Mouse (Mus musculus) intestine, postnatal 0 days (tissue): ENCODE results near the gene Hcrtr1. TPM values are rescaled to one million over a fixed set of nuclear protein-coding genes. Genes with fewer than 3 reads are reported as not detected.

Experiments
- ATAC-seq: fragments of 200-750 bp; cut with Nextera tagmentation; 2 replicates; pipeline ENCODE4 v1.8.0; 2017; ENCODE audit warnings: mild to moderate bottlenecking, moderate TSS enrichment, moderate library complexity
- H3K27ac ChIP-seq: fragments of 300-500 bp; sonication (generic); 2 replicates; pipeline ENCODE4 v1.5.1; 2014; ENCODE audit warnings: mild to moderate bottlenecking, low read depth, low read length, moderate library complexity
- H3K27me3 ChIP-seq: fragments of 300-500 bp; sonication (generic); replicated peaks from 2 replicates; pipeline ENCODE4 v1.6.1; 2014; ENCODE audit warnings: low read length, mixed read lengths; ENCODE audit not compliant: control insufficient read depth, insufficient read depth
- H3K36me3 ChIP-seq: fragments of 300-500 bp; sonication (generic); 2 replicates; pipeline ENCODE4 v1.6.1; 2014; ENCODE audit warnings: mild to moderate bottlenecking, moderate library complexity; ENCODE audit not compliant: control insufficient read depth, insufficient read depth
- H3K4me1 ChIP-seq: fragments of 300-500 bp; sonication (generic); replicated peaks from 2 replicates; pipeline ENCODE4 v1.6.1; 2014; ENCODE audit warnings: antibody characterized with exemption, low read length, mixed read lengths; ENCODE audit not compliant: control insufficient read depth, insufficient read depth
- H3K4me2 ChIP-seq: fragments of 300-500 bp; sonication (generic); replicated peaks from 2 replicates; pipeline ENCODE4 v1.6.1; 2014; ENCODE audit warnings: low read depth, mild to moderate bottlenecking, moderate library complexity
- H3K4me3 ChIP-seq: fragments of 300-500 bp; sonication (generic); 2 replicates; pipeline ENCODE4 v1.5.1; 2014; ENCODE audit warnings: low read depth, low read length
- H3K9ac ChIP-seq: fragments of 300-500 bp; sonication (generic); 2 replicates; pipeline ENCODE4 v1.6.1; 2014; ENCODE audit warnings: mild to moderate bottlenecking, low read depth, low read length
- H3K9me3 ChIP-seq: fragments of 300-500 bp; sonication (generic); 2 replicates; pipeline ENCODE4 v1.6.1; 2016; ENCODE audit warnings: mixed run types; ENCODE audit not compliant: control insufficient read depth
- CTCF ChIP-seq: sonication (generic); IDR thresholded peaks from 2 replicates; pipeline ENCODE4 v1.5.1; 2016; ENCODE audit warnings: low read depth, mild to moderate bottlenecking, control low read depth, antibody characterized with exemption, moderate library complexity
- WGBS: fragments of 180-500 bp; shearing (Covaris S2); extraction: QIAGEN DNeasy Blood & Tissue Kit; methylation state at CpG from one replicate; pipeline ENCODE4 v1.1.7; 2014; 5-methylcytosine and 5-hydroxymethylcytosine counted together
- polyA plus RNA-seq: library from polyadenylated mRNA; unstranded; fragments of >200 nt; fragmentation: Nextera tagmentation; extraction: Ambion mirVana; gene quantifications from 2 replicates; pipeline ENCODE4 v1.2.1, GENCODE M21; 2015

Hcrtr1 gene
- polyA plus RNA-seq, 1 experiment from 2014 or later, result 0.91 TPM

DNA sequence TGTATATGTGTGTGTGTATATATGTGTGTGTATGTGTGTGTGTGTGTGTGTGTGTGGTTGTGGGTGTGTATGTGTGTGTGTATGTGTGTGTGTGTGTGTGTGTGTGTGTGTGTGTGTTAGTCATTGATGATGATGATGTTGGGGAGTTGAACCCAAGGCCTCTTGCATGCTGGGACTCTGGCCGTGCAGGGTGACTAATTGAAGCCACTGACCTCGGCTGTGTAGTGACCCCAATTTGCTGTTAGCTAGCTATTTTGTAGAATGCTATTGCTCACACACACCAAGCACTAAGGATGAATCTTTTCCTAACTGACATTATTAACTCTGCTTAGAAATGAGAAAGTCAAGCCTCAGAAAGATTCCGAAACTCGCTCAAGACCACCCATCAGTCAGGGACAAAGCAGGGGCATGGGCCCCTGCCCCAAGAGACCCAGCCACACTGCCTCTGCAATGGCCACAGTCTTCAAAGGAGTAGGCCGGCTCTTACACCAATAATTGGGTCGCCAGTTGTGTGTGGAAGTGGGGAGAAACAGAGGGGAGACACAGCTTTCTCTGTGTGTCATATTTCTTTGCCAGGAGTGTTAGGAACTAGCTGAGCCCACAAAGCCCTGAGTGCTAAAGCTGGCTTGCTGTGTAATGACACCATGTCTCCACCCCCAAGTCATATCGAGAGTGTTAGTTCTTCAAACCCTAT is 41.9 kb upstream of the Hcrtr1 start:
- Histone ChIP-seq H3K4me2 (no peak overlapping the region), H3K4me3 (no peak overlapping the region), H3K27ac (no peak overlapping the region), H3K36me3 (no peaks in the 10 kb centered on the region), H3K9me3 (no peaks in the 10 kb centered on the region), H3K4me1 (no peaks in the 10 kb centered on the region; the same call in 1 of the 2 replicates), H3K9ac (no peak overlapping the region), H3K27me3 (no peaks in the 10 kb centered on the region)
- 81% methylated on average over 7 of the region's 7 CpGs for WGBS
- TF ChIP-seq CTCF, result no peak
- no peak for ATAC-seq

DNA sequence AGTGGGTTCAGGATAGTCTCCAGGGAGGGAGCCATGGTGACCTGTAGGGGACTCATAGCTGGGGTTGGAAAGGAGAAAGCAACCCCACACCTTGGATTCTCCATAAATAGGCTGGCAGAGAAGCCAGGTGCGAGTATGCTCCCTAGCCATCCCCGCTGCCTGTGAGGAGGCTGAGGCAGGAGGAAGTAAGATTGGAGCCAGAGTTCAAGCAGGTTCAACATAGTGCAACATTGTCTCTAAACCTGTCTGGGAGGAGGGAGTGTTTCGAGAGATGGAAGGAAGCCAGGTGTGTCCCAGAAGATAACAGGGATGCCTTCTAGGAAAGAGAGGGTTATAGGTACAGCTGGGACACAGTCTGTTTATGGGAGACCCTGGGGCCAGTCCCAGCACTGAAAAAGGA is 40.7 kb upstream of the Hcrtr1 start:
- H3K36me3 ChIP-seq, result no peaks in the 10 kb centered on the region
- WGBS, result 53% methylated on average over 3 of the region's 3 CpGs
- no peak for TF ChIP-seq CTCF
- H3K9me3 ChIP-seq, result no peaks in the 10 kb centered on the region
- ATAC-seq, result peak; percentile 9; the same call in 1 of the 2 replicates
- H3K27me3 ChIP-seq, result no peaks in the 10 kb centered on the region
- peaks cover 7% of the 10 kb centered on the region for H3K4me1 ChIP-seq
- no peak overlapping the region for H3K4me3 ChIP-seq
- no peak overlapping the region for H3K9ac ChIP-seq
- H3K27ac ChIP-seq, result no peak overlapping the region
- no peak overlapping the region for H3K4me2 ChIP-seq

DNA sequence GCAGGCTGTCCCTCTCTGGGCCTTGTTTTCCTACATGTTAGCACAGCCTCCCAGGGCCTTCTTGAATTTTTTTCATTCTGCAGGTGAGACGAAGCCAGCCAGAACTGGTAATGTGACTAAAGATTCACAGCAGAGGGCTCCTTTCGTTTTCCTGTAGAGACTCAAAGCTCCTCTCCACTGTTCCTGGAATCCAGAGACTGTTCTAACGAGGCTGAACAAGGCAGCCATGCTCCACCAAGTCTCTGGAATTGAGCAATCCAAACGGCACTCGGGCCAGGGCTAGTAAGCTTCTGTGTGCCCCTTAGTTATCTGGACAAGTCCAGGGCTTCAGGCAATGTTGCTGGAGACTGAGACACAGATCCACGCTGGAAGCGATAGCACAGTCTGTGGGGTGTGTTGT is 38.4 kb upstream of the Hcrtr1 start:
- H3K36me3 ChIP-seq, result no peaks in the 10 kb centered on the region
- no peak overlapping the region for H3K9ac ChIP-seq
- no peak overlapping the region for H3K4me2 ChIP-seq
- H3K4me1 ChIP-seq, result peaks cover 7% of the 10 kb centered on the region
- H3K4me3 ChIP-seq, result no peak overlapping the region
- 54% methylated on average over 7 of the region's 7 CpGs for WGBS
- no peaks in the 10 kb centered on the region for H3K27me3 ChIP-seq
- TF ChIP-seq CTCF, result no peak
- H3K27ac ChIP-seq, result no peak overlapping the region
- no peak for ATAC-seq
- no peaks in the 10 kb centered on the region for H3K9me3 ChIP-seq

DNA sequence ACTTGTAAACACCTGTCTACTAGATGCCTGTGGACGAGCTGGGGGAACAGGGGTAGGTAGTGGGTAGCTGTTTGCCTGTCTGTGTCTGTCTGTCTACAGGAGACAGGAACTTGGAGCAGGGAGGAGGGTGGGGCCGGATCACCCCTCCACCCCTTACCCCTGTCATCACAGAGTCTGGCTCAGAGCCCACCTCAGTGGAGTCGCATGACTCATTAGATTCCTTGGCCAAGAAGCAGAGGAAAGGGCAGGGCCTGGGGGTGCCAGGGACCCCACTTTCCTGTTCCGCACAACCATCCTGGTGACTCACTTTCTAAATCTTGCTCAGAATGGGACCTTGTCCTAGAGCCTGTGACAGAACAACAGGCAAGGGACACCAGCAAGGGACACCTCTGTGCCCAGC is 37.9 kb upstream of the Hcrtr1 start:
- no peak for ATAC-seq
- no peak for TF ChIP-seq CTCF

DNA sequence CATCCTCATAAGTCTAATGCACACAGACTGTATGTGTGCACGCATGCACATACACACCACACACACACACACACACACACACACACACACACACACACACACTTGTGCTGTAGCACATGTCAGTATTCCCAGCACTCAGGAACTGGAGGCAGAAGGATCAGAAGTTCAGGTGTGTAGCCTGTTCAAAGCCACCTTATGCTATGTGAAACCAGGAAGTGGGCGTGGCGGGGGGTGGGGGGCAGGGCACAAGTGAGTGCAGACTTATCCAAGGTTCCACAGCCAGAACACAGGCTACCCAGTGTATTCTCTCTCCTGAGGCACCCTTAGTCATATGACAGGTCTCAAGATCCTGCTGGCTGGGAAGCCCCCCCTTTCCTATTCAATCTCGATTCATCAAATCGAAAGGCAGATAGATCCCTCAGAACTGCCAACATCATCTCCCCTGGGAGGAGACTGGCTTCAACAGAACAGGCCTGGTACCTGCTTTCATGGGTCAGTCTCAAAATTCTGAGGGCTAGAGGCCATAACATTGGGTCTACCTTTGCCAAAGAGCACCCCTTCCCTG is 37.1 kb upstream of the Hcrtr1 start:
- WGBS, result 62% methylated on average over 5 of the region's 5 CpGs
- Histone ChIP-seq H3K9me3 (no peaks in the 10 kb centered on the region), H3K4me3 (no peak overlapping the region), H3K27ac (no peak overlapping the region), H3K9ac (no peak overlapping the region), H3K27me3 (no peaks in the 10 kb centered on the region), H3K4me2 (no peak overlapping the region), H3K4me1 (peaks cover 9% of the 10 kb centered on the region), H3K36me3 (peaks cover 7% of the 10 kb centered on the region; the same call in 1 of the 2 replicates)
- ATAC-seq, result no peak
- TF ChIP-seq CTCF, result no peak

More for the DNA sequence above, 37.9 kb upstream of the Hcrtr1 start:
- no peak overlapping the region for H3K9ac ChIP-seq
- H3K36me3 ChIP-seq, result no peaks in the 10 kb centered on the region
- H3K4me2 ChIP-seq, result no peak overlapping the region
- no peak overlapping the region for H3K4me3 ChIP-seq
- H3K27me3 ChIP-seq, result no peaks in the 10 kb centered on the region
- H3K4me1 ChIP-seq, result peaks cover 9% of the 10 kb centered on the region
- H3K27ac ChIP-seq, result no peak overlapping the region
- 54% methylated on average over 4 of the region's 4 CpGs for WGBS
- H3K9me3 ChIP-seq, result no peaks in the 10 kb centered on the region

DNA sequence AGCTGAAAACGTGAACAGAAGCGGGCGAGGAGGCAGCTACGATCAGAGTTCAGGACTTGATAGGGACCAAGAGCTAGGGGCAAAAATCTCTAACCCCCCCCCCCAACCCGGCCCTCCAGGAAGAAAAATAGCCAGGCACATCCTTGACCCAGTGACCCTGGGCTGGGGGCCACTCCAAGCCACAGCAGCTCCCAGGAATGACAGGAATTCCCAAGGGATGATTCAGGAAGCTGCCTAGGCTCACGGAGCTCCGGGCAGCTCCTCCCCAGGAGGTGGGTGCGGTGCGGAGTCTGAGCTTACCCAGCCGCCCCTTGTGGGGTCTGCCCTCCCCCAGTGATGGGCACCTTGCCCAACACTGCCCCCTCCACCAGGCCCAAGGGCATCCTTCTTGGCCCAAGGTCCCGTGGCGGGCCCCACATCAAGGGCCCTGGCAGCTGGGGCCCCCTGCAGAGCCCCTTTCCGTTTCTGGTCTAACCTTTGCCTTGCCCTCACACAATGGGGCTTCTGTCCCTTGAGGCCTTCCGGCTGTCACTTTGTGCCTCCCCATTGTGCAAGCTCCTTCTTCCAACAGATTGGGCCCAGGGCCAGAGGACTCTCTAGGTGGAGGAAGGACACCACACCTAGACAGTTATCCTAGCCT is 36.0 kb upstream of the Hcrtr1 start, which contains the start of gene Tinagl1:
Tinagl1 (minus strand) TSS at position 51 of the 640 bp plus-strand sequence.
- Histone ChIP-seq H3K4me3 (peak within 1 kb of the TSS; percentile 42), H3K27ac (peak within 1 kb of the TSS; percentile 87), H3K27me3 (no peaks in the 10 kb centered on the region), H3K4me2 (peak within 1 kb of the TSS; percentile 72), H3K4me1 (peaks cover 10% of the 10 kb centered on the region), H3K9me3 (no peaks in the 10 kb centered on the region), H3K36me3 (peaks cover 14% of the 10 kb centered on the region; the same call in 1 of the 2 replicates), H3K9ac (peak within 1 kb of the TSS; percentile 57)
- TF ChIP-seq CTCF, result no peak
- peak; percentile 70 for ATAC-seq
- WGBS, result 2% methylated on average over 14 of the region's 14 CpGs
